Mouse (Mus musculus): ENCODE data around the gene Gm42688. TPM values are rescaled to one million over a fixed set of nuclear protein-coding genes. Genes with fewer than 3 reads are reported as not detected.
A peak's percentile ranks its signal among the peaks of the same experiment; 100 is the strongest.

The Gm42688 gene
- polyA plus RNA-seq, 1 experiment = 4.2 TPM

DNA sequence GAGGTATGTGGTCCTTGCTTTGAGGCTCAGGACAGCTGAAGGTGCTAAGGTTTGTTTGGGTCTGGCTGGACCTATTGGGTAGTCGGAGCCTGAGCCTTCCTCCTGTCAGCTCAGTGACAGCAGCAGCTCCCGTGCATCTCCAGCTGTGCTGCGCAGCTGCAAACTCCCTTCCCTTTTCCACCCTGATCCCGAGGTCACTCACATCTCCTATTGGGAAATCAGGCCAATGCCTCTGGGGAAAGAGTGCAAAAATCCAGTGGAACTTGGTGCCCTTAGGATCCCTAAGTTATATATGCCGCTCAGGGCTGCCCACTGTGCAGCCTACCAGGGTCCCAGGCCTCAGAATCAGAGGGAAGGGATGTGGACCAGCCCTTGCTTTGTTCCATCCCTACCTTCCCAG is 17.9 kb upstream of the Gm42688 start:
- Histone ChIP-seq H3K4me3 (ENCODE audit: low read depth, low read length) (no peak overlapping the region), H3K27ac (ENCODE audit: insufficient read depth, low read depth, low read length) (no peak overlapping the region), H3K27me3 (ENCODE audit: control insufficient read depth, insufficient read depth, low read length) (peaks cover 34% of the 10 kb centered on the region), H3K4me1 (ENCODE audit: control insufficient read depth, insufficient read depth, insufficient read length, low read length) (peaks cover 14% of the 10 kb centered on the region), H3K36me3 (ENCODE audit: control insufficient read depth, insufficient read depth, low read length) (peaks cover 11% of the 10 kb centered on the region; the same call in 1 of the 2 replicates)
- TF ChIP-seq CTCF (IDR thresholded peaks at IDR 0.05; ENCODE audit: extremely low read depth, insufficient read length, insufficient replicate concordance, low read depth, low read length) (no peak), POLR2A (IDR thresholded peaks at IDR 0.05; ENCODE audit: low read depth, low read length) (no peak)
- WGBS = 55% methylated on average over 5 of the region's 5 CpGs

DNA sequence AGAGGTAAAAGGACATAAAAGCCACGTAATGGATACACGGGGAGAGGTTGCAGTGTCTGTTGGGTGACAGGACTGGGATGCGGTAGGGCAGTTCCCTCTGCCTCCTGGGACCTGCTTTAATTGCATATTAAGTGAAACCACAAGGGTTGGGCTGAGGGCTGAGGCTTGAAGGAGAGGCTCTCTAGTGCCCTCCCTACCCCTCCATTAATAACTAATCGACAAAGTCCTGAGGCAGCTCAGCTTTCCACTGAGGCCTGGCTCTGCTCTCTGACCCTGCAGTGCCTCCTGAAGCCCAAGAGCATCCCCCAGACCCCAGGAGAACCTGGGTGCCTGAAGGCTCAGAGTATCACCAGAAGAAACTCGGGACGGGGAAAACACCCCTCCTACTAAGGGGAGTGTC is 16.9 kb upstream of the Gm42688 start:
- WGBS = 26% methylated on average over 6 of the region's 6 CpGs
- peaks cover 40% of the 10 kb centered on the region for H3K27me3 ChIP-seq (ENCODE audit: control insufficient read depth, insufficient read depth, low read length)
- H3K4me3 ChIP-seq (ENCODE audit: low read depth, low read length) = no peak overlapping the region
- H3K27ac ChIP-seq (ENCODE audit: insufficient read depth, low read depth, low read length) = no peak overlapping the region
- H3K4me1 ChIP-seq (ENCODE audit: control insufficient read depth, insufficient read depth, insufficient read length, low read length) = peaks cover 14% of the 10 kb centered on the region
- peaks cover 11% of the 10 kb centered on the region; the same call in 1 of the 2 replicates for H3K36me3 ChIP-seq (ENCODE audit: control insufficient read depth, insufficient read depth, low read length)
- TF ChIP-seq CTCF (IDR thresholded peaks at IDR 0.05; ENCODE audit: extremely low read depth, insufficient read length, insufficient replicate concordance, low read depth, low read length) = no peak
- TF ChIP-seq POLR2A (IDR thresholded peaks at IDR 0.05; ENCODE audit: low read depth, low read length) = no peak

- peaks cover 43% of the 10 kb centered on the region for H3K27me3 ChIP-seq (ENCODE audit: control insufficient read depth, insufficient read depth, low read length)
These were observed 15.0 kb upstream of the Gm42688 start, which contains the start of gene Lbx2 for GRCm38 (mm10) chr6:83086121-83087035. TSS of gene Lbx2 (plus strand) at chr6:83086367.

GRCm38 (mm10) chr6:83087205-83087925 is 14.1 kb upstream of the Gm42688 start:
- Histone ChIP-seq H3K36me3 (ENCODE audit: control insufficient read depth, insufficient read depth, low read length) (no peaks in the 10 kb centered on the region), H3K4me1 (ENCODE audit: control insufficient read depth, insufficient read depth, insufficient read length, low read length) (peaks cover 14% of the 10 kb centered on the region), H3K4me3 (ENCODE audit: low read depth, low read length) (peak overlapping the region; percentile 44), H3K27ac (ENCODE audit: insufficient read depth, low read depth, low read length) (peak overlapping the region; percentile 38; the same call in 1 of the 2 replicates), H3K27me3 (ENCODE audit: control insufficient read depth, insufficient read depth, low read length) (peaks cover 43% of the 10 kb centered on the region)
- WGBS = 10% methylated on average over 47 of the region's 47 CpGs
- TF ChIP-seq POLR2A (IDR thresholded peaks at IDR 0.05; ENCODE audit: low read depth, low read length) = no peak
- no peak for TF ChIP-seq CTCF (IDR thresholded peaks at IDR 0.05; ENCODE audit: extremely low read depth, insufficient read length, insufficient replicate concordance, low read depth, low read length)

More at GRCm38 (mm10) chr6:83086121-83087035, 15.0 kb upstream of the Gm42688 start, which contains the start of gene Lbx2:
- Histone ChIP-seq H3K36me3 (ENCODE audit: control insufficient read depth, insufficient read depth, low read length) (0 out of 2 replicates have a peak, but pooled peaks cover 3% of the 10 kb centered on the region), H3K4me3 (ENCODE audit: low read depth, low read length) (peak within 1 kb of the TSS; percentile 44), H3K27ac (ENCODE audit: insufficient read depth, low read depth, low read length) (peak within 1 kb of the TSS; percentile 38; the same call in 1 of the 2 replicates), H3K4me1 (ENCODE audit: control insufficient read depth, insufficient read depth, insufficient read length, low read length) (peaks cover 14% of the 10 kb centered on the region)
- WGBS = 6% methylated on average over 42 of the region's 42 CpGs
- TF ChIP-seq POLR2A (IDR thresholded peaks at IDR 0.05; ENCODE audit: low read depth, low read length) (no peak), CTCF (IDR thresholded peaks at IDR 0.05; ENCODE audit: extremely low read depth, insufficient read length, insufficient replicate concordance, low read depth, low read length) (no peak)

- Histone ChIP-seq H3K27ac (ENCODE audit: insufficient read depth, low read depth, low read length) (no peak overlapping the region), H3K36me3 (ENCODE audit: control insufficient read depth, insufficient read depth, low read length) (no peaks in the 10 kb centered on the region), H3K4me1 (ENCODE audit: control insufficient read depth, insufficient read depth, insufficient read length, low read length) (peaks cover 17% of the 10 kb centered on the region), H3K27me3 (ENCODE audit: control insufficient read depth, insufficient read depth, low read length) (peaks cover 43% of the 10 kb centered on the region), H3K4me3 (ENCODE audit: low read depth, low read length) (peak overlapping the region; percentile 44)
- WGBS = 35% methylated on average over 9 of the region's 9 CpGs
- TF ChIP-seq CTCF (IDR thresholded peaks at IDR 0.05; ENCODE audit: extremely low read depth, insufficient read length, insufficient replicate concordance, low read depth, low read length) (no peak), POLR2A (IDR thresholded peaks at IDR 0.05; ENCODE audit: low read depth, low read length) (no peak)
These were observed 13.5 kb upstream of the Gm42688 start for GRCm38 (mm10) chr6:83087926-83088260.

DNA sequence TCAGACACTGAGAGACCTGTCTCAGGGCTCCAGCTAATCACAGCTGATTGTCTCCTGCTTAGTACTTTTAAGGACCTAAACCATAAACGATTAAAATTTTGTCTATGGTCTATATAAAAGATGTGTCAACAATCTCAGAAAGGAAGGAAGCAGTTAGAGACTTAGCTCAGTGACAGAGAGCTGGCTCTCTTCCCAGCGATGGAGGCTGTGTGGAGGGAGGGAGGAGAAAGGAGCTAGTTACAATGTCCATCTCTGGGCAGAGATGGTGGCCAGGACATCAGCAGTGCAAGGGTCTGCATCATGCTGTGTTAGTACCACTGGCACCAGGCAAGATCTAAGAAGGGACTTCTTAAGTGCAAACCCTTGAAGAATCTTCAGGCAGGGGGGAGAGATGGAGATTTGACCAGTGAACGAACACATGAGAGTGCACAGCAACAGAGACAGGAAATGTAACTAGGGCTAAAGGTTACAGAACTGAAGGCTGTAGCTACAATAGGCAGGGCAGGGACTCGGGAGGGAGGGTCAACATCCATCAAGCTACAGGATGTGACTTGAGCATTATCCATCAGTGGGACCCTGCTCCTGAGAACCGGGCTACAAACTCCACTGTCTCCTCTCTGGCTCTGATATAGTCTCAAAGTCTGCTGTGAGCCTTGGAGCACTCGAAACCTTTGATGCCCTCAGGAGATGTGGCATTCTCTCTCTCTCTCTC is 8.8 kb upstream of the Gm42688 start:
- WGBS = 18% methylated on average over 6 of the region's 6 CpGs
- H3K27me3 ChIP-seq (ENCODE audit: control insufficient read depth, insufficient read depth, low read length) = peaks cover 17% of the 10 kb centered on the region
- H3K4me3 ChIP-seq (ENCODE audit: low read depth, low read length) = no peak overlapping the region
- H3K36me3 ChIP-seq (ENCODE audit: control insufficient read depth, insufficient read depth, low read length) = no peaks in the 10 kb centered on the region
- TF ChIP-seq CTCF (IDR thresholded peaks at IDR 0.05; ENCODE audit: extremely low read depth, insufficient read length, insufficient replicate concordance, low read depth, low read length) (no peak), POLR2A (IDR thresholded peaks at IDR 0.05; ENCODE audit: low read depth, low read length) (no peak)
- H3K27ac ChIP-seq (ENCODE audit: insufficient read depth, low read depth, low read length) = no peak overlapping the region
- H3K4me1 ChIP-seq (ENCODE audit: control insufficient read depth, insufficient read depth, insufficient read length, low read length) = peaks cover 6% of the 10 kb centered on the region
